Mouse (Mus musculus): ENCODE results near the gene 2310022A10Rik. TPM values are rescaled to one million over a fixed set of nuclear protein-coding genes. Genes with fewer than 3 reads are reported as not detected.

2310022A10Rik gene
- polyA plus RNA-seq, 1 experiment from 2014 or later = 38.9 TPM

- peak; percentile 83 for ATAC-seq (replicated peaks)
- H3K27ac ChIP-seq (replicated peaks) = no peak overlapping the region
- no peak overlapping the region for H3K9ac ChIP-seq (replicated peaks)
- WGBS = 24% methylated on average over 10 of the region's 10 CpGs
- no peak overlapping the region for H3K4me3 ChIP-seq
- no peaks in the 10 kb centered on the region for H3K4me1 ChIP-seq
- H3K36me3 ChIP-seq = peaks cover 7% of the 10 kb centered on the region; the same call in 1 of the 2 replicates
- H3K4me2 ChIP-seq (replicated peaks) = no peak overlapping the region
- H3K9me3 ChIP-seq = no peaks in the 10 kb centered on the region
- H3K27me3 ChIP-seq = no peaks in the 10 kb centered on the region
Measured at GRCm38 (mm10) chr7:27526039-27526827, 26.8 kb upstream of the 2310022A10Rik start.

- H3K4me1 ChIP-seq = no peaks in the 10 kb centered on the region
- H3K4me2 ChIP-seq (replicated peaks) = no peak overlapping the region
- no peak overlapping the region for H3K4me3 ChIP-seq
- no peaks in the 10 kb centered on the region for H3K27me3 ChIP-seq
- H3K27ac ChIP-seq (replicated peaks) = no peak overlapping the region
- no peak for ATAC-seq (replicated peaks)
- 87% methylated on average over 21 of the region's 21 CpGs for WGBS
- no peaks in the 10 kb centered on the region for H3K9me3 ChIP-seq
- H3K36me3 ChIP-seq = peaks cover 30% of the 10 kb centered on the region
- no peak overlapping the region for H3K9ac ChIP-seq (replicated peaks)
Measured at GRCm38 (mm10) chr7:27529070-27529469, 24.0 kb upstream of the 2310022A10Rik start.

- 77% methylated on average over 3 of the region's 3 CpGs for WGBS
- ATAC-seq (replicated peaks) = no peak
- no peaks in the 10 kb centered on the region for H3K9me3 ChIP-seq
Measured at GRCm38 (mm10) chr7:27530937-27531336, 22.1 kb upstream of the 2310022A10Rik start.

GRCm38 (mm10) chr7:27531707-27532106 is 21.3 kb upstream of the 2310022A10Rik start:
- no peak for ATAC-seq (replicated peaks)
- Histone ChIP-seq H3K27ac (replicated peaks) (no peak overlapping the region), H3K4me3 (no peak overlapping the region), H3K9me3 (no peaks in the 10 kb centered on the region), H3K9ac (replicated peaks) (no peak overlapping the region), H3K36me3 (peaks cover 49% of the 10 kb centered on the region), H3K4me2 (replicated peaks) (no peak overlapping the region), H3K4me1 (no peaks in the 10 kb centered on the region), H3K27me3 (no peaks in the 10 kb centered on the region)
- 95% methylated on average over 10 of the region's 10 CpGs for WGBS

More at GRCm38 (mm10) chr7:27530937-27531336, 22.1 kb upstream of the 2310022A10Rik start:
- Histone ChIP-seq H3K27ac (replicated peaks) (no peak overlapping the region), H3K4me3 (no peak overlapping the region), H3K36me3 (peaks cover 42% of the 10 kb centered on the region), H3K4me1 (no peaks in the 10 kb centered on the region), H3K4me2 (replicated peaks) (no peak overlapping the region), H3K27me3 (no peaks in the 10 kb centered on the region), H3K9ac (replicated peaks) (no peak overlapping the region)

- H3K4me2 ChIP-seq (replicated peaks) = no peak overlapping the region
- H3K4me3 ChIP-seq = no peak overlapping the region
- peaks cover 56% of the 10 kb centered on the region for H3K36me3 ChIP-seq
- no peak overlapping the region for H3K9ac ChIP-seq (replicated peaks)
- ATAC-seq (replicated peaks) = no peak
- H3K9me3 ChIP-seq = no peaks in the 10 kb centered on the region
- WGBS = 90% methylated on average over 9 of the region's 9 CpGs
- no peaks in the 10 kb centered on the region for H3K27me3 ChIP-seq
- H3K4me1 ChIP-seq = no peaks in the 10 kb centered on the region
- H3K27ac ChIP-seq (replicated peaks) = no peak overlapping the region
Measured at GRCm38 (mm10) chr7:27532480-27533050, 20.5 kb upstream of the 2310022A10Rik start.

- Histone ChIP-seq H3K36me3 (peaks cover 66% of the 10 kb centered on the region), H3K4me2 (replicated peaks) (no peak overlapping the region), H3K9me3 (no peaks in the 10 kb centered on the region), H3K4me1 (no peaks in the 10 kb centered on the region), H3K27me3 (no peaks in the 10 kb centered on the region), H3K4me3 (no peak overlapping the region), H3K9ac (replicated peaks) (no peak overlapping the region), H3K27ac (replicated peaks) (no peak overlapping the region)
- no peak for ATAC-seq (replicated peaks)
- WGBS = 90% methylated on average over 2 of the region's 2 CpGs
Measured at GRCm38 (mm10) chr7:27535386-27535785, 17.6 kb upstream of the 2310022A10Rik start.

GRCm38 (mm10) chr7:27536618-27537017 is 16.4 kb upstream of the 2310022A10Rik start:
- Histone ChIP-seq H3K4me2 (replicated peaks) (no peak overlapping the region), H3K4me3 (no peak overlapping the region), H3K4me1 (peaks cover 9% of the 10 kb centered on the region), H3K36me3 (peaks cover 59% of the 10 kb centered on the region), H3K9me3 (no peaks in the 10 kb centered on the region), H3K9ac (replicated peaks) (no peak overlapping the region), H3K27me3 (no peaks in the 10 kb centered on the region), H3K27ac (replicated peaks) (no peak overlapping the region)
- ATAC-seq (replicated peaks) = no peak
- 97% methylated on average over 6 of the region's 6 CpGs for WGBS

GRCm38 (mm10) chr7:27537998-27538397 is 15.0 kb upstream of the 2310022A10Rik start:
- no peak overlapping the region for H3K9ac ChIP-seq (replicated peaks)
- H3K4me1 ChIP-seq = peaks cover 19% of the 10 kb centered on the region
- 92% methylated on average over 8 of the region's 8 CpGs for WGBS
- H3K9me3 ChIP-seq = no peaks in the 10 kb centered on the region
- no peaks in the 10 kb centered on the region for H3K27me3 ChIP-seq
- H3K4me3 ChIP-seq = no peak overlapping the region
- no peak overlapping the region for H3K27ac ChIP-seq (replicated peaks)
- H3K4me2 ChIP-seq (replicated peaks) = no peak overlapping the region
- ATAC-seq (replicated peaks) = no peak
- H3K36me3 ChIP-seq = peaks cover 46% of the 10 kb centered on the region

- no peak overlapping the region for H3K4me2 ChIP-seq (replicated peaks)
- H3K27me3 ChIP-seq = no peaks in the 10 kb centered on the region
- peaks cover 39% of the 10 kb centered on the region for H3K36me3 ChIP-seq
- WGBS = 90% methylated on average over 2 of the region's 2 CpGs
- H3K4me3 ChIP-seq = no peak overlapping the region
- ATAC-seq (replicated peaks) = no peak
- no peaks in the 10 kb centered on the region for H3K9me3 ChIP-seq
- no peak overlapping the region for H3K9ac ChIP-seq (replicated peaks)
- peaks cover 21% of the 10 kb centered on the region for H3K4me1 ChIP-seq
- no peak overlapping the region for H3K27ac ChIP-seq (replicated peaks)
Measured at GRCm38 (mm10) chr7:27538797-27539196, 14.2 kb upstream of the 2310022A10Rik start.

GRCm38 (mm10) chr7:27540521-27540920 is 12.5 kb upstream of the 2310022A10Rik start:
- no peak overlapping the region for H3K4me3 ChIP-seq
- H3K9ac ChIP-seq (replicated peaks) = no peak overlapping the region
- H3K4me1 ChIP-seq = peaks cover 21% of the 10 kb centered on the region
- ATAC-seq (replicated peaks) = no peak
- no peak overlapping the region for H3K27ac ChIP-seq (replicated peaks)
- no peak overlapping the region for H3K4me2 ChIP-seq (replicated peaks)
- no peaks in the 10 kb centered on the region for H3K27me3 ChIP-seq
- peaks cover 29% of the 10 kb centered on the region for H3K36me3 ChIP-seq
- H3K9me3 ChIP-seq = no peaks in the 10 kb centered on the region
- WGBS = 77% methylated on average over 2 of the region's 2 CpGs

- Histone ChIP-seq H3K27ac (replicated peaks) (no peak overlapping the region), H3K27me3 (no peaks in the 10 kb centered on the region), H3K36me3 (peaks cover 27% of the 10 kb centered on the region), H3K4me2 (replicated peaks) (no peak overlapping the region), H3K4me1 (peaks cover 21% of the 10 kb centered on the region), H3K9me3 (no peaks in the 10 kb centered on the region), H3K9ac (replicated peaks) (no peak overlapping the region), H3K4me3 (no peak overlapping the region)
- no peak for ATAC-seq (replicated peaks)
- 80% methylated on average over 6 of the region's 6 CpGs for WGBS
Measured at GRCm38 (mm10) chr7:27540935-27541334, 12.1 kb upstream of the 2310022A10Rik start.

- 69% methylated on average over 16 of the region's 16 CpGs for WGBS
- ATAC-seq (replicated peaks) = peak; percentile 70
- H3K27ac ChIP-seq (replicated peaks) = peak overlapping the region; percentile 28; the same call in 1 of the 2 replicates
- H3K9me3 ChIP-seq = no peaks in the 10 kb centered on the region
- H3K9ac ChIP-seq (replicated peaks) = peak overlapping the region; percentile 18; the same call in 1 of the 2 replicates
- H3K4me1 ChIP-seq = peaks cover 21% of the 10 kb centered on the region
- peak overlapping the region; percentile 78 for H3K4me2 ChIP-seq (replicated peaks)
- H3K27me3 ChIP-seq = no peaks in the 10 kb centered on the region
- H3K36me3 ChIP-seq = peaks cover 23% of the 10 kb centered on the region
- peak overlapping the region; percentile 57 for H3K4me3 ChIP-seq
Measured at GRCm38 (mm10) chr7:27541431-27541830, 11.6 kb upstream of the 2310022A10Rik start.

Data from forebrain, embryonic 15.5 days (tissue).